Mouse (Mus musculus): Measurements from ENCODE around the gene Ptpru.

Gene Ptpru

GRCm38 (mm10) chr4:131781023-131781422 lies 57.1 kb downstream of the Ptpru start:
- DNase-seq: no peak

GRCm38 (mm10) chr4:131778616-131779275 lies 59.3 kb downstream of the Ptpru start:
- peak; percentile 51 to 58 for DNase-seq

GRCm38 (mm10) chr4:131771384-131771783 lies 66.7 kb downstream of the Ptpru start:
- DNase-seq: no peak

- DNase-seq: no peak
Measured at GRCm38 (mm10) chr4:131763911-131764310, 74.2 kb downstream of the Ptpru start.

GRCm38 (mm10) chr4:131763479-131763878 lies 74.6 kb downstream of the Ptpru start:
- no peak for DNase-seq

- no peak for DNase-seq
Measured at GRCm38 (mm10) chr4:131762211-131762784, 75.8 kb downstream of the Ptpru start.

GRCm38 (mm10) chr4:131752204-131752837 lies 85.8 kb downstream of the Ptpru start:
- DNase-seq: no peak

GRCm38 (mm10) chr4:131751561-131751960 lies 86.5 kb downstream of the Ptpru start:
- no peak for DNase-seq

GRCm38 (mm10) chr4:131749802-131750201 lies 88.3 kb downstream of the Ptpru start:
- DNase-seq: no peak

- no peak for DNase-seq
Measured at GRCm38 (mm10) chr4:131744685-131745043, 93.4 kb downstream of the Ptpru start.

- no peak for DNase-seq
Measured at GRCm38 (mm10) chr4:131743831-131744684, 94.0 kb downstream of the Ptpru start.

GRCm38 (mm10) chr4:131743031-131743430 lies 95.1 kb downstream of the Ptpru start:
- no peak for DNase-seq

GRCm38 (mm10) chr4:131740621-131741020 lies 97.5 kb downstream of the Ptpru start:
- DNase-seq: no peak

GRCm38 (mm10) chr4:131728628-131729027 lies 109.5 kb downstream of the Ptpru start:
- no peak for DNase-seq

GRCm38 (mm10) chr4:131723415-131724080 lies 114.5 kb downstream of the Ptpru start:
- peak; percentile 72 to 75 for DNase-seq

- peak; percentile 21 to 33 for DNase-seq
Measured at GRCm38 (mm10) chr4:131722121-131722841, 115.8 kb downstream of the Ptpru start.

- peak; percentile 9 to 16 for DNase-seq
Measured at GRCm38 (mm10) chr4:131719151-131719550, 118.9 kb downstream of the Ptpru start.

Data from cerebellum, postnatal 36 days (tissue).